Mouse (Mus musculus): Measurements from ENCODE around the gene Macrod2.

DNA sequence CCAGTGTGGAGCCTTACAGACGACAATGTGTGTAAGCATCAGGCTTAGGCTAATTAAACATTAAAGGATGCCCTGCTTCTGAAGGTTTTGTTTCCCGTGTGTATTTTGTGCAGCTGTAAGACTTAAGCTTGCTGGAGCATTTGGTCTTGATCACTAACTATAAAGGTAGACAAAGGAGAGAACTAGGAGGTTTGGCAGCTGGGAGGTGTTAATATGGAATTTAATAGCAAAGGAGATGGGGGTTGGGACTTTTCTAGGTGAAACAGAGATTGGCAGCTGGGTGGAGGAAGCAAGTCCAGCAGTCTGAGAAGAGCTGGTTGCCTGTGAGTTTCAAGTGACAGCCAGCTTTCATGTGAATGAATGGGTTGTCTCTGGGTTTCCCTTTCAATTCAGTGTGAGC lies 310.2 kb downstream of the Macrod2 start:
- TF ChIP-seq CTCF (IDR thresholded peaks at IDR 0.05; ENCODE audit: control insufficient read depth, insufficient read depth, insufficient replicate concordance, low read depth, low read length) (no peak), POLR2A (IDR thresholded peaks at IDR 0.05; ENCODE audit: control insufficient read depth, low read depth, low read length) (no peak)

Data from testis, adult 2 months (tissue).